Mouse (Mus musculus): ENCODE data around the gene Ppfia1.

Ppfia1 gene

GRCm38 (mm10) chr7:144427460-144427859 is 126.1 kb downstream of the Ppfia1 start:
- DNase-seq (ENCODE audit: low read depth, low spot score): peak; percentile 31
